Mouse (Mus musculus): ENCODE data around the gene Cbfa2t3. TPM values are rescaled to one million over a fixed set of nuclear protein-coding genes. Genes with fewer than 3 reads are reported as not detected.
A peak's percentile ranks its signal among the peaks of the same experiment; 100 is the strongest.

Gene Cbfa2t3
- 10 to 100 TPM; 19.5 to 23.2 TPM for total RNA-seq (2021)
- long read RNA-seq, experiment 1, partial matches to known transcripts = 7 of 20 reads
- long read RNA-seq, experiment 1, other reads (novel, unspliced or antisense) = 6 of 20 reads
- long read RNA-seq, experiment 2, partial matches to known transcripts = 7 of 30 reads
- long read RNA-seq, experiment 2, other reads (novel, unspliced or antisense) = 22 of 30 reads

DNA sequence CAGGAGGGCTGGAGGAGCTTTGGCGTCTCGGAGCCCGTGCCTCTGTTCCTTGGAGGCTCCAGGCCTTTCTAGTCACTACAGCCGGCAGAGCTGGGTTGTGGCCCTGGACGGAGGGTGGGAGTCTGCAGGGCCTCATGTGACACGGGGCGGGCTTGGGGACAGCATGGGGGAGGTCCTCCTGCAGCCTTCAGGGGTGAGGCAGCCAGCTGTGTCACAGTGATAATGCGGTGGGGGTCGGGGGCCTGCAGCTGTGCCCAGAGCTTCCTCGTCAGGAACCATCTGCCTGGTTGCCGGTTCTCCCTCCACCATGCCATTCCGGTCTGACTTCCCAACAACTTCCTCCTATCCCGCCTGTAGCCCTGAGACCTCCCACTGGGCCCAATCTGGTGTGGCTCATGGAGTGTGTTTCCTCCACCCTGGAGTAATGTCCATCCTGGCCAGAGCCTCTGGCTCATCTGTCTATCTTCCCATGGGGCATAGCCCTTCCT, at the start of gene Cbfa2t3:
Gene Cbfa2t3, minus strand, starts transcription at position 105 of the 488 bp plus-strand sequence.
- intact Hi-C loops (cut with DNase I; ENCODE audit: low total_unique reads) = no loop called here
- DNase-seq = peak; percentile 42

DNA sequence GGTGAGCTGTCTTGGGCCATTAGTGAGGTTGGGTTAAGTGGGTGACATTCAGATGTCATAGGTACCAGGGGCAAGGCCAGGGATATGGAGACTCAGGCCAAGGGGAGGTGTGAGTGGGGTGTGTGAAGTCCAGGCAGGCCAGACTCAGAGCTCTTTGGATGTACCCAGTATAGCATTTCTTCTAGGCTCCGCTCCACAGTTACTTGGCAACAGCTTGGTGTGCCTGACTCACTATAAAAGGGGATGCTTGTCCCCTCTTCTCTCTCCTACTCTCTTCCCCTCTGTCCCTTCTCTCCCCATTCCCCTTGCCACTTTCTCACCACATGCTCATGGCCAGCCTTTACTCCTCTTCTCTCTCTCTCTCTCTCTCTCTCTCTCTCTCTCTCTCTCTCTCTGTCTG, 48.9 kb upstream of the Cbfa2t3 start:
- no peak for DNase-seq

DNA sequence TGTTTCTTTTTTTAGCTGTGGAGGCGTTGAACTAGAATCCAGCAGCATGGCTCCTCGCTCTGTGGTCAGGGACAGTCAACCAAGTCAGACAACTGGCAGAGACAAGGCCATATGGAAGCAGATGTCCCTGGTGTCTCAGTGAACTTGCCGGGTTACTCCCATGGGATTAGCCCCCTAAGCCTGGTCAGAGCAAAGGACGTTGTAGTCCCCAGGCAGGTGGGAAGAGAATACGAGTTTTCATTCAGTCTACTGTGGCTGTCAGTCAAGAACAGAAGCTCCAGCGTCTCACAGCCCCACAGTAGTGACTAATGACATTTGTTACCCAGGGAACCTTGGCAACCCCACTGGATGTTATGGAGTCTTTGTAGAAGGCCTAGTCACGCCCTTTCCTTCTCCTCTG, 47.5 kb upstream of the Cbfa2t3 start:
- no peak for DNase-seq

More for the DNA sequence above, 48.9 kb upstream of the Cbfa2t3 start:
- intact Hi-C loops (cut with DNase I; ENCODE audit: low total_unique reads) = no loop called here

DNA sequence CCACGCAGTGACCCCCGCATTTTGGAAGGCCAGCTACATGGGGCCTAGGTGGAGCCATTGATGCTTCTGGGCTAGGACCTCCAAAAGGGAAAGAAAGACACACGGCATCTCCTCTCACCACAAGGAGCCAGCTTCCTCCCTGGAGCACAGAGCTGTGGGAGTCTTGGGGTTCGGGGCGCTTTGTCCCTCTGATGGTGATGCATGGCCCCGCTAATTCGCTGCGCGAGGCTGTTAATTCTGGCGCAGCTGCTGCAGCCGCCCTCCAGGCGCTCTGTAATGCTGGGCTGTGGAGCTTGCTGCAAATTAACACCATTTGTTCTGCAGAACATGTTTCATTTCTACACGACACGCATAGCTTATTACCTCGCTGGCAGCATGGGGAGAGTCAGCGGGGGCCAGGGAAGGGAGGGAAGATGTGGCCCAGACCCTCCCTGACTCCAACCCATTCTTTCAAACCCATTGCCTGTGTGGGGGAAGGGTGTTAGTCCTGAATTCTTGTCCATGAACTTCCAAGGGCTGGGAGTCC, 46.9 kb upstream of the Cbfa2t3 start:
- intact Hi-C loops (cut with DNase I; ENCODE audit: low total_unique reads) = no loop called here

More for the DNA sequence above, 47.5 kb upstream of the Cbfa2t3 start:
- intact Hi-C loops (cut with DNase I; ENCODE audit: low total_unique reads) = no loop called here

DNA sequence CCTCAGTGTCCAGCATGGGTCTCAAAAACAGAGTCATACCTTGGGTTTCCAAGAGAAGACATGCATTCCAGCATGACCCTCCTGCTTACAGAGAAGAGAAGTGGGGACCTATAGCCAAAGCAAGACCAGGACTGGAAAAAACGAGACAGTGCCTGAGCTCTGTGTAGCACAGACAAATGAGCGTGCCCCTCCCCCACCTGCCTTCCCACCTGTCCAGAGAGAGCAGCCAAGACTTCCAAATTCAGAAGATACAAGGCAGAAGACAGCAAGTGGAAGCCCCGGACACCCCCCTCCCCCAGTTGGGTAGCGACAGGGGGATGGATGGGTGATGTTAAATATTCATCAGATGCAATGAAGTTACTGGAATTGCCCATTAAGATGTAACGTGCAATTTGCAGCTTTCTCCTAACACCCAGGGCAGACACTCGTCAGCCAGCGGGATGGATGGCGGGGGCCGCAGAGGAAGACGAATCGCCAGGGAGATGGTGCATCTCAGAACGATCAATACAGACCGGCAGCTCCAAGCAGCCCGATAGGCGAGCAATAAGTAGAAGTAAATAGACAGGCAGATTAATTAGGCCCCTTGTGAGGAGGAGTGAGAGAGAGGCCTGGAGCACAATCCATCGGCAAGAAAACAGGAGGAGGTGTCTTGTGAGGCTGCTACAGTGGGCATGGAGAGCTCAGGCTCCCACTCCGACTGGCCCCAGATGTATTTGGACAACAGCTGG, 46.3 kb upstream of the Cbfa2t3 start:
- intact Hi-C loops (cut with DNase I; ENCODE audit: low total_unique reads) = no loop called here
- DNase-seq = no peak

More for the DNA sequence above, 46.9 kb upstream of the Cbfa2t3 start:
- DNase-seq = no peak

GRCm38 (mm10) chr8:122742471-122742870, 43.6 kb upstream of the Cbfa2t3 start:
- no peak for DNase-seq
- intact Hi-C loops (cut with DNase I; ENCODE audit: low total_unique reads) = no loop called here

DNA sequence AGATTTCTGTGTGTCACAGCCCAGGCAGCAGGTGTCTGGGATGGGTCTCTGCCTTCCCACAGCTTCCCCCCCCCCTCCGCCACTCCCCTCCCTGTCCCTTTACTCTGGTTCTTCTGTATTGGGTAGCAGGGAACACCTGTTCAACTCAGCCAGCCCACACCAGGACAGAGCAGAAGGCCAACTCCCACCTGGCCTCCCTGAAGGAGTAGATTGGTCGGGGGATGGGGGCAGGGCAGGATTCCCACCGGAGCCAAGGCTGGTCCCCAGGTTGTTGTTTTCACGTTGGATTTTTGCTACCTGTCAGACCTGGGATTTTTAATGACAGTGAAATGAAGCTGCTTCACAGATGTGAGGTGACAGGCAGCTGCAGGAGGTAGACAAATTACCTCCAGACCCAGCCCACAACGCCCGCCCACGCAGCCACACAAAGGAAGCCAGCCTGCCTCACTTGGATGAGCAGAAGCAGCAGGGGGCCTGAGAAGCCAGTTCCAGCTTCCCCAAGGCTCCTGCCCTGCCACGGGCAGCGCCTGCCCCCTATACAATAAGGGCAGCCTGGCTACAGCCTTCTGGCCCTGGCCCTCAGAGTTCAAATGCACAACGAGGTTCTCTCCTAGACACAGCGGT, 40.3 kb upstream of the Cbfa2t3 start:
- DNase-seq = no peak
- intact Hi-C loops (cut with DNase I; ENCODE audit: low total_unique reads) = no loop called here

- intact Hi-C loops (cut with DNase I; ENCODE audit: low total_unique reads) = no loop called here
- no peak for DNase-seq
These were observed 39.0 kb upstream of the Cbfa2t3 start for GRCm38 (mm10) chr8:122737886-122738285.

DNA sequence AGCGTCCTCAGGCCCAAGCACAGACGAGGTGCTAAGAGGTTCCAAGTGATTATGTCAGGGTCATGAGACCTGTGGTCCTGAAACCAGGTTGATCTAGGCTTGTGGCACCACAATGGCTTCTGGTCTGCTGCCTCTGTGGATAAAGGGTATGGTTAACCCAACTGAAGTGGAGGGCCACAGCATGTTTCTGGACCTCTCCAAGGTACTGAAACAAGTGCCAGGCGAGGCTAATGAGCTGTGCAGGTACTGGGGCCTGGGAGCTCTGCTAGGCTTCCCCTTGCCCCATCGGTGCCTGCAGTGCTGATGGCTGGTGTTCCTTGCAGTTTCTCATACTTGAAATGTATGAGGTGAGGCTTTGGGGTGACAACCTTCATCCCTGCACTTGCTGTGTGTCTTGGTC, 38.2 kb upstream of the Cbfa2t3 start:
- intact Hi-C loops (cut with DNase I; ENCODE audit: low total_unique reads) = no loop called here
- DNase-seq = no peak

GRCm38 (mm10) chr8:122736623-122737022, 37.7 kb upstream of the Cbfa2t3 start:
- no peak for DNase-seq
- intact Hi-C loops (cut with DNase I; ENCODE audit: low total_unique reads) = no loop called here

DNA sequence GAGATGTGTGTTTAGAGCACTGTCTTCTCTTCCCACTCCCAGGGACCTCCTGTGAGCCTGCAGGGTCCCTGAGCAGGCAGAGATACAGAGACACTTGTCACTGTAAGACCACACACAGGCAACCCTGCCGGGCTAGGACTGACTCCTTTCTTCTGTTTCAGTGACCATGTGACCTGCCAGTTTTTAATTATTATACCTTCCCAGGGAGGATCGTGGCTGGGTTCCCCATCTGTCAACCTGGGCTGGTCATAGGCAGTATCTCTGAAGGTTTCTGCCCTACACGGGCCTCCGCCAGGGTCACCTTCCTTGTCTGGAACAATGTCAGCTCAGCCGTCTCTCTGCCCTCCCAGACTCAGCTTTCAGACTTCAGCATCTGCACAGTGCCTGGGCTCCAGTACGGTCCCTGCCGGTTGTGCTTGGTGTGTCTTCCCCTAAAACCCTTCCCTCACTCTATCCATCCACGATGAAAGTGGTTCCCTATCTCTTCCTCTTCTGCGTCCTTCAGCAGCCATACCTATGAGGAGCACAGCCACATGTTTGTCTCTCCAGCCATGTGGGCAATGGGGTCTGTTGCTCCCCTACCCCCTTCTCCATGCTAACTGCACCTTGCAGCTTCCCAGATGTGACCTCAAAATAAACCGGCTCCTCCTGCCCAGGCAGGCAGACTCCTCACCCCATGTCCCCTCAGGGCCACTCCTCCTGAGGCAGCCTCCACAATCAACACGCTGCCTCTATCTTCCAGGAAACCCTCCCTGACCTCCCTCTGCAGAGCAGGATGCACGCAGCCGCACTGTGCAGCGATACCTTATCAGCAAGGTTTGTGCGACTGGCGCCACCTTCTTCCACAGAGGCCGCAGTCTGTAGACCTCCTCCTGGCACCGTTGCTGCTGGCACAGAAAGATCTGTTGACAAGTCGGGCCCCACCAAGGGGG, 36.9 kb upstream of the Cbfa2t3 start:
- intact Hi-C loops (cut with DNase I; ENCODE audit: low total_unique reads) = no loop called here
- DNase-seq = no peak

DNA sequence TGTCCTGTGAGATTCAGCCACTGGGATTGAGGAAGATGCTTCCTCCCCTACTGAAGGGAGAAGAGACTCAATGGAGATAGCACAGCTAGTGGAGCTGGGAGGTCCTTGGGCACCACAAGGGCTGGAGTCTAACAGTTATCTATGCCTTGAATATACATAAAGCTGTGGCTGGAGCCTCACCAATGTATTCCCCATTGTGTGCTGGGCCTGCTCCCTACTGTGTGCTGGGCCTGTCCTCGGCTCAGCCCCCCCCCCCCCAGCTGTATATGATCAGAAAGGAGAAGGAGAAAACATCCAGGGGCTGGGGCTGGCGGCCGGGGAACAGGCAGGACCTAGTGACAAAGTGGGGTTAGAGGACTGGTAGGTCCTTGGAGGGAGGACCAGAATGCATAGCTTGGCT, 36.2 kb upstream of the Cbfa2t3 start:
- no peak for DNase-seq
- intact Hi-C loops (cut with DNase I; ENCODE audit: low total_unique reads) = no loop called here

GRCm38 (mm10) chr8:122728630-122729029, 29.7 kb upstream of the Cbfa2t3 start:
- intact Hi-C loops (cut with DNase I; ENCODE audit: low total_unique reads) = no loop called here
- DNase-seq = no peak

DNA sequence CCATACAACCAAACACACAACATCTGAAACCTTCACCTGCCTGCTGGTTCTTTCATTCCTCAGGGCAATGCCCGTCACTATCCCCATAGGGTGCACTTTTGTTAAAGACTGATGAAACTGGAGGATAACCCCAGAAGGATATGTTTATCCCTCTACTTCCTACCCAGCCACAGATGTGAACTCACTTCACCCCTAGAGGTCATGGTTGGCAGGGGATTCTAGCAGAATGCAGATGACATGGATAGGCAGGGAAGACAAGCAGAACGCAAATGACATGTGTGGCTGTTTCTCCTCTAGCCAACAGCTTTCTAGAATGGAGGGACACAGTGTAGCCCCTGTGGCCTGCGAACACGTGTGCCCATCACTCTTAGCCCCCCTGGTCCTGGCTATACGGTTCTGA, 28.5 kb upstream of the Cbfa2t3 start:
- no peak for DNase-seq
- intact Hi-C loops (cut with DNase I; ENCODE audit: low total_unique reads) = no loop called here

- no peak for DNase-seq
- intact Hi-C loops (cut with DNase I; ENCODE audit: low total_unique reads) = no loop called here
These were observed 27.9 kb upstream of the Cbfa2t3 start for GRCm38 (mm10) chr8:122726789-122727188.

GRCm38 (mm10) chr8:122725187-122725586, 26.3 kb upstream of the Cbfa2t3 start:
- intact Hi-C loops (cut with DNase I; ENCODE audit: low total_unique reads) = no loop called here
- no peak for DNase-seq

DNA sequence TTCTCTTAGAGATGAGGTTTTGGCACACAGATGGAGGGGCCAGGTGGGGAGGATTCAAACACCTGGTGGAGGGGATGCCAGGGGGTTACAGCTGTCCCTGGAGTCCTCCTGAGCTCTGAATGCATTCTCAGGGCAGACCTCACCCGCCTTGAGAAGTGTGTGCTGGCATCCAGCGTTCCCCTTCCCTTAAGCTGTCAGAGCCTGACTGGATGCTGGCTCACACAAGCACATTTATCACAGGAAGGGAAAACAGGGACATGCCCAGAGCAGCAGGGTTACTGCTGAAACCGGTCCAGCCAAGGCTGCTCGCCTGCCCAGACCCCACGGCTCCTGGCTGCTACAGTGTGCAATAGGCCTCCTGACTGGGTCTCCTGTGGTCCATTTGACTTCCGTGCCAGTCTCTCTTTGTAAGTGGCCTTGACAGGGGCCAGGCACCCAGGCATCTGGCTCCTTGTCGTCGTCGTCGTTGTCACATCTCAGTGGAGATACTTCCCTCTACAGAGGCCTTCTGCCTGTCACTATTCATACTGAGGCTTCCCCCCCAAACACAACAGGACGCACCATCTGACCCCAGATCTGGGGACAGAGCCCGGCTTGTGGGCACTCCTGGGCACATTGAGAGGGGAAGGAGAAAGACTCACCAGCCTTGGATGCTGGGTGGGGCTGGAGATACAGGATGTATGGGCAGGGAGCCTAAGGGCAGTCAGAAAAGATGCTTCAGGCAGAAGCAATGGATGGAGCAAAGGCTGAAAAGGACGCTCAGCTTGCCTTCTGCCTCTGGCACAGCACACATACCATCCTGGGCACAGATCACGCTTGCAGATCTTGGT, 22.1 kb upstream of the Cbfa2t3 start:
- DNase-seq = no peak
- intact Hi-C loops (cut with DNase I; ENCODE audit: low total_unique reads) = no loop called here

GRCm38 (mm10) chr8:122720070-122720729, 21.3 kb upstream of the Cbfa2t3 start:
- DNase-seq = no peak
- intact Hi-C loops (cut with DNase I; ENCODE audit: low total_unique reads) = no loop called here

All from gastrocnemius, postnatal 14 days (tissue).